ENCODE assay signal across 32 mouse cellular contexts in the genomic region with DNA sequence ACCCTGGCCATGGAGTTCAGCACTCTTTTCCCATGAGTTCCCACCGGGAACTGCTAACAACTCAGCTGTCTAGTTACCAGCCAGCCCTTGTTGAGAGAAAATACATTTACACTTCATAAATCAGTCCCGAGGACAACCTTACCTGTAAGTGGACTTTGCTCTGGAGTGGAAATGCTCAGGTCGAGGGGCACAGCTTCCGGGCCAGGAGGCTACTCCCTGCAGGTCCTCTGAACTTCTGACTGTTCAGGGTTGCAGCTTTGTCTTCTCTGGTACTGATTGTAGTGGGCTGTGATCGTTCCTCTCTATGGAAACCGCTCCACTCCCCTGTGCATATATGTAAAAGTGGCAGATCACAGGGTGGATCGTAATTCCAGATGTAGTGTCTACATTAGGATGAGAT. TPM values are rescaled to one million over a fixed set of nuclear protein-coding genes. Genes with fewer than 3 reads are reported as not detected.
"Had no signal": no experiment of that assay in that cellular context is flagged by ENCODE, and none has a peak within 500 bp of the region (broad histone marks: within the 10 kb centered on the region; RNA-seq: fewer than 3 reads in every experiment).

No protein-coding gene starts in this region.

- H3K9ac ChIP-seq: heart, embryonic 13.5 days; heart, embryonic 15.5 days; hindbrain, embryonic 12.5 days; hindbrain, embryonic 14.5 days; kidney, embryonic 15.5 days; liver, embryonic 13.5 days; liver, embryonic 15.5 days; liver, postnatal 0 days had no signal

- H3K4me2 ChIP-seq: heart, embryonic 11.5 days; heart, embryonic 13.5 days; heart, embryonic 15.5 days; hindbrain, embryonic 12.5 days; hindbrain, embryonic 14.5 days; kidney, embryonic 15.5 days; liver, embryonic 11.5 days; liver, embryonic 13.5 days; liver, embryonic 15.5 days had no signal

- H3K27ac ChIP-seq: gastrocnemius, adult 2 months; heart, adult 2 months; heart, embryonic 13.5 days; heart, embryonic 15.5 days; hindbrain, embryonic 12.5 days; hindbrain, embryonic 14.5 days; kidney, embryonic 15.5 days; kidney, postnatal 0 days; liver, embryonic 13.5 days; liver, embryonic 15.5 days had no signal

- H3K36me3 ChIP-seq: heart, embryonic 13.5 days; heart, embryonic 15.5 days; hindbrain, embryonic 12.5 days; kidney, embryonic 15.5 days; liver, embryonic 13.5 days; liver, embryonic 15.5 days had no signal

- H3K4me3 ChIP-seq: gastrocnemius, adult 2 months; heart, adult 2 months; heart, embryonic 13.5 days; heart, embryonic 15.5 days; hindbrain, embryonic 12.5 days; kidney, embryonic 15.5 days; liver, embryonic 13.5 days; liver, embryonic 15.5 days had no signal

- ATAC-seq: hindbrain, embryonic 16.5 days; inflammation-experienced regulatory T-cells, adult 6 months; liver, postnatal 0 days had no signal

- DNase-seq: gastrocnemius, adult 2 months; gastrocnemius, postnatal 10 days; gastrocnemius, postnatal 25 days; heart, adult 11 months; heart, adult 2 months; heart, postnatal 14 days; heart, postnatal 36 days; kidney, adult 11 months; kidney, adult 8-10 months; kidney, postnatal 14 days; kidney, postnatal 36 days; layer of hippocampus, adult 9-11 months; layer of hippocampus, postnatal 36 days; left cerebral cortex, postnatal 4 days; liver; liver, embryonic 13.5 days; liver, postnatal 0 days had no signal

- H3K27me3 ChIP-seq: heart, embryonic 13.5 days; heart, embryonic 15.5 days; hindbrain, embryonic 12.5 days; kidney, embryonic 15.5 days; liver, embryonic 13.5 days; liver, embryonic 15.5 days had no signal

- H3K4me1 ChIP-seq: heart, embryonic 13.5 days; heart, embryonic 15.5 days; hindbrain, embryonic 12.5 days; kidney, embryonic 15.5 days; liver, embryonic 13.5 days; liver, embryonic 15.5 days had no signal

- H3K9me3 ChIP-seq: heart, embryonic 13.5 days; heart, embryonic 15.5 days; hindbrain, embryonic 12.5 days; kidney, embryonic 15.5 days; liver, embryonic 13.5 days; liver, embryonic 15.5 days had no signal

RNA-seq across cellular contexts. Expression of a gene that starts 0.5 kb away (rescaled TPM):
- polyA plus RNA-seq: frontal cortex, adult 2 months; gonadal fat pad, adult 2 months; heart, adult 2 months; heart, embryonic 11.5 days; heart, embryonic 13.5 days; heart, embryonic 15.5 days; heart, postnatal 0 days; hindbrain, embryonic 12.5 days; inflammation-experienced regulatory T-cells, adult 6 months; kidney, embryonic 15.5 days; kidney, postnatal 0 days; limb, embryonic 14.5 days; liver, embryonic 11.5 days; liver, embryonic 13.5 days; liver, embryonic 15.5 days; liver, postnatal 0 days had no signal

RNA-seq across cellular contexts. Expression of a gene that starts 26.6 kb away (rescaled TPM):
- polyA plus RNA-seq: frontal cortex, adult 2 months; gonadal fat pad, adult 2 months; heart, adult 2 months; heart, embryonic 11.5 days; heart, embryonic 13.5 days; heart, embryonic 15.5 days; heart, postnatal 0 days; hindbrain, embryonic 12.5 days; hindbrain, embryonic 14.5 days; hindbrain, embryonic 16.5 days; kidney, embryonic 15.5 days; kidney, postnatal 0 days; liver, embryonic 11.5 days; liver, embryonic 13.5 days; liver, embryonic 15.5 days; liver, postnatal 0 days had no signal
